Mouse (Mus musculus): ENCODE results near the gene Spon2.

DNA sequence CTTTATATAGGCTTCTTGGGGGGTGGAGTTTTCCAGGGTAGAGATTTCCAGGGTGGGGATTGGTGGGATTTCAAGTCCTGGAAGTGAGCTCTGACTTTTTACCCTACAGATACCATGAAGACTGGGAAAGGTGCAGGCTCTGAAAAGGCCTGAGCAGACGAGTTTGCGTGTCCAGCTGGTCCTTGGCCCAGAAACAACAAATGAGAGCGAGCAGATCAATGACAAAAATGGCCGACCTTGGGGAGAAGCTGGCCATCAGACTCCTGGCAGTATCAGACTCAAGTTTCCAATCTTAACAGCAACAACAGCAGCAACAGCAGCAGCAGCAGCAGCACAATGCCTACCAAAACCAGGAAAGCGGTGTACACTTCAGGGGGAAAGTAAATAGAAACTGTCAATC is 7.4 kb upstream of the Spon2 start:
- TF ChIP-seq POLR2A (IDR thresholded peaks at IDR 0.05; ENCODE audit: insufficient read length, low read depth): no peak
- TF ChIP-seq MYOG (IDR thresholded peaks at IDR 0.05; ENCODE audit: control insufficient read depth in 1 of 3, insufficient read depth in 1 of 3, insufficient read length in 2 of 3, low read depth in 2 of 3): no peak
- no peak for TF ChIP-seq POLR2AphosphoS2 (IDR thresholded peaks at IDR 0.05; ENCODE audit: insufficient read length, low read depth)
- TF ChIP-seq USF1 (IDR thresholded peaks at IDR 0.05; ENCODE audit: low read depth): no peak
- no peak for TF ChIP-seq E2F4 (IDR thresholded peaks at IDR 0.05; ENCODE audit: insufficient read depth)
